Mouse (Mus musculus) midbrain, postnatal 0 days (tissue): ENCODE data around the gene Mcm2. TPM values are rescaled to one million over a fixed set of nuclear protein-coding genes. Genes with fewer than 3 reads are reported as not detected.

Experiments
- ATAC-seq: fragments of 200-750 bp; cut with Nextera tagmentation; 2 replicates; pipeline ENCODE4 v1.8.0; 2017; ENCODE audit warnings: moderate number of reproducible peaks, mild to moderate bottlenecking, moderate TSS enrichment, moderate library complexity; ENCODE audit not compliant: low FRiP score
- DNase-seq: peaks from one replicate; pipeline ENCODE4 v3.0.0-alpha.2; 2015; ENCODE audit warnings: low spot score
- H3K27ac ChIP-seq: fragments of 300-500 bp; sonication (generic); 2 replicates; pipeline ENCODE4 v1.5.1; 2014; ENCODE audit warnings: low read depth, mild to moderate bottlenecking, low read length, mixed read lengths
- H3K27me3 ChIP-seq: fragments of 300-500 bp; sonication (generic); 2 replicates; pipeline ENCODE4 v1.6.1; 2014; ENCODE audit warnings: low read length, control low read depth, mixed read lengths; ENCODE audit not compliant: insufficient read depth
- H3K36me3 ChIP-seq: fragments of 300-500 bp; sonication (generic); 2 replicates; pipeline ENCODE4 v1.6.1; 2014; ENCODE audit warnings: low read length, control low read depth, mixed read lengths; ENCODE audit not compliant: insufficient read depth
- H3K4me1 ChIP-seq: fragments of 300-500 bp; sonication (generic); 2 replicates; pipeline ENCODE4 v1.6.1; 2014; ENCODE audit warnings: mild to moderate bottlenecking, control low read depth, antibody characterized with exemption, low read length, mixed read lengths; ENCODE audit not compliant: insufficient read depth
- H3K4me2 ChIP-seq: fragments of 300-500 bp; sonication (generic); 2 replicates; pipeline ENCODE4 v1.6.1; 2014; ENCODE audit warnings: low read depth, mild to moderate bottlenecking, low read length, mixed read lengths; ENCODE audit not compliant: poor library complexity, severe bottlenecking
- H3K4me3 ChIP-seq: fragments of 300-500 bp; sonication (generic); 2 replicates; pipeline ENCODE4 v1.5.1; 2014; ENCODE audit warnings: low read depth, mild to moderate bottlenecking, low read length, moderate library complexity
- H3K9ac ChIP-seq: fragments of 300-500 bp; sonication (generic); replicated peaks from 2 replicates; pipeline ENCODE4 v1.6.1; 2014; ENCODE audit warnings: mild to moderate bottlenecking, low read length, moderate library complexity, mixed read lengths; ENCODE audit not compliant: poor library complexity, severe bottlenecking
- H3K9me3 ChIP-seq: fragments of 300-500 bp; sonication (generic); 2 replicates; pipeline ENCODE4 v1.6.1; 2016; ENCODE audit warnings: low read length, control low read depth
- CTCF ChIP-seq: IDR thresholded peaks from 2 replicates; pipeline ENCODE4 v1.5.1; 2016; ENCODE audit warnings: antibody characterized with exemption, mild to moderate bottlenecking
- WGBS: fragments of 180-500 bp; shearing (Covaris S2); extraction: QIAGEN DNeasy Blood & Tissue Kit; methylation state at CpG from one replicate; pipeline ENCODE4 v1.1.7; 2014; 5-methylcytosine and 5-hydroxymethylcytosine counted together
- polyA plus RNA-seq: library from polyadenylated mRNA; unstranded; fragments of >200 nt; fragmentation: Nextera tagmentation; extraction: Ambion mirVana; gene quantifications from 2 replicates; pipeline ENCODE4 v1.2.1, GENCODE M21; 2015
- total RNA-seq: library from RNA; depleted of rRNA; stranded (reverse); fragments of >200 nt; gene quantifications from 2 replicates; pipeline ENCODE4 v1.2.3, GENCODE M21; 2014; rRNA removed

Mcm2 gene
- 11.4 and 16.2 TPM in 2 replicates for total RNA-seq
- polyA plus RNA-seq = 7.6 and 7.7 TPM in 2 replicates

- WGBS = under 1% methylated on average over 33 of the region's 33 CpGs
- Histone ChIP-seq H3K27ac (peak within 1 kb of the TSS; percentile 70), H3K4me3 (peak within 1 kb of the TSS; percentile 57), H3K9me3 (no peaks in the 10 kb centered on the region), H3K4me1 (peaks cover 13% of the 10 kb centered on the region), H3K27me3 (no peaks in the 10 kb centered on the region), H3K9ac (peak within 1 kb of the TSS; percentile 70), H3K4me2 (peak within 1 kb of the TSS; percentile 93), H3K36me3 (no peaks in the 10 kb centered on the region)
- ATAC-seq (peak; percentile 75), DNase-seq (peak; percentile 95)
- TF ChIP-seq CTCF = no peak
Measured at GRCm38 (mm10) chr6:88898534-88899048, at the start of gene Mcm2. Gene Mcm2 (minus strand): TSS chr6:88898780.

- no peak overlapping the region for H3K4me3 ChIP-seq
- no peak for ATAC-seq
- no peaks in the 10 kb centered on the region for H3K9me3 ChIP-seq
- no peaks in the 10 kb centered on the region for H3K36me3 ChIP-seq
- no peak for TF ChIP-seq CTCF
- H3K4me2 ChIP-seq = no peak overlapping the region
- no peak overlapping the region for H3K9ac ChIP-seq
- H3K27ac ChIP-seq = no peak overlapping the region
- H3K27me3 ChIP-seq = no peaks in the 10 kb centered on the region
- H3K4me1 ChIP-seq = 0 out of 2 replicates have a peak, but pooled peaks cover 8% of the 10 kb centered on the region
- no peak for DNase-seq
Measured at GRCm38 (mm10) chr6:88947771-88948170, 49.2 kb upstream of the Mcm2 start.

GRCm38 (mm10) chr6:88946442-88946841 is 47.9 kb upstream of the Mcm2 start:
- H3K9ac ChIP-seq = no peak overlapping the region
- no peaks in the 10 kb centered on the region for H3K27me3 ChIP-seq
- ATAC-seq = no peak
- no peak overlapping the region for H3K4me2 ChIP-seq
- 68% methylated on average over 6 of the region's 6 CpGs for WGBS
- no peaks in the 10 kb centered on the region for H3K36me3 ChIP-seq
- H3K4me1 ChIP-seq = peaks cover 19% of the 10 kb centered on the region
- no peaks in the 10 kb centered on the region for H3K9me3 ChIP-seq
- no peak overlapping the region for H3K27ac ChIP-seq
- DNase-seq = no peak
- no peak for TF ChIP-seq CTCF
- no peak overlapping the region for H3K4me3 ChIP-seq

DNA sequence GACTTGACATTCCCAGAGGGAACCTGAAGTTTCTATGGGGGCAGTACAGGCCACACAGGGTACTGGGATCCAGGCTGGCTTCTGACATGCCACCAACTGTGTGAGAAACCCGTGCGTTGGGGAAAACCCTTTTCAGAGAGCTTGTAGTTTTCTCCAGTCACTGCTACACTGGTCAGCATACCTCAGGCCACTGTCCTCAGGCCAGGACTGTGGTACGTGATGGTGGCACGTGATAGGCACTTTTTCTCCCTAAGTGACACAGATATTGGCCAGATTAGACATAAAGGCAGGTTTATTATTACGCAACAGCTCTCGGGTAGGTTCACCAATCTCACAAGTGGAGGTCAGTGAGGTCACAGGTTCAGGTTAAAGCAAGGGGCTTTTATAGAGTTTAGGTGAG is 45.1 kb upstream of the Mcm2 start:
- Histone ChIP-seq H3K9me3 (no peaks in the 10 kb centered on the region), H3K4me1 (peaks cover 29% of the 10 kb centered on the region), H3K36me3 (no peaks in the 10 kb centered on the region), H3K4me3 (no peak overlapping the region), H3K27ac (0 out of 2 replicates have a peak overlapping the region, but pooled peaks have one; percentile 77), H3K9ac (no peak overlapping the region), H3K27me3 (no peaks in the 10 kb centered on the region), H3K4me2 (0 out of 2 replicates have a peak overlapping the region, but pooled peaks have one; percentile 1)
- TF ChIP-seq CTCF = peak; percentile 28
- DNase-seq = no peak
- ATAC-seq = no peak
- WGBS = 58% methylated on average over 6 of the region's 6 CpGs

- 8% methylated on average over 8 of the region's 8 CpGs for WGBS
- peak; percentile 81 for ATAC-seq
- peaks cover 32% of the 10 kb centered on the region for H3K4me1 ChIP-seq
- H3K9me3 ChIP-seq = no peaks in the 10 kb centered on the region
- no peak overlapping the region for H3K4me3 ChIP-seq
- no peak for TF ChIP-seq CTCF
- no peaks in the 10 kb centered on the region for H3K27me3 ChIP-seq
- H3K4me2 ChIP-seq = peak overlapping the region; percentile 20; the same call in 1 of the 2 replicates
- DNase-seq = peak; percentile 93
- H3K36me3 ChIP-seq = no peaks in the 10 kb centered on the region
- H3K27ac ChIP-seq = peak overlapping the region; percentile 77
- H3K9ac ChIP-seq = 0 out of 2 replicates have a peak overlapping the region, but pooled peaks have one; percentile 24
Measured at GRCm38 (mm10) chr6:88942595-88942994, 44.0 kb upstream of the Mcm2 start.

- ATAC-seq (no peak), DNase-seq (no peak)
- Histone ChIP-seq H3K4me1 (peaks cover 39% of the 10 kb centered on the region), H3K27ac (peak overlapping the region; percentile 77), H3K4me2 (no peak overlapping the region), H3K36me3 (no peaks in the 10 kb centered on the region), H3K27me3 (no peaks in the 10 kb centered on the region), H3K9me3 (no peaks in the 10 kb centered on the region), H3K4me3 (no peak overlapping the region), H3K9ac (no peak overlapping the region)
- TF ChIP-seq CTCF = no peak
- WGBS = 60% methylated on average over 4 of the region's 4 CpGs
Measured at GRCm38 (mm10) chr6:88941628-88942027, 43.0 kb upstream of the Mcm2 start.
